Mouse (Mus musculus): ENCODE measurements around the gene Pnrc2. TPM values are rescaled to one million over a fixed set of nuclear protein-coding genes. Genes with fewer than 3 reads are reported as not detected.

Gene Pnrc2
- total RNA-seq, 2 experiments from 2014 or later, result 106 TPM

DNA sequence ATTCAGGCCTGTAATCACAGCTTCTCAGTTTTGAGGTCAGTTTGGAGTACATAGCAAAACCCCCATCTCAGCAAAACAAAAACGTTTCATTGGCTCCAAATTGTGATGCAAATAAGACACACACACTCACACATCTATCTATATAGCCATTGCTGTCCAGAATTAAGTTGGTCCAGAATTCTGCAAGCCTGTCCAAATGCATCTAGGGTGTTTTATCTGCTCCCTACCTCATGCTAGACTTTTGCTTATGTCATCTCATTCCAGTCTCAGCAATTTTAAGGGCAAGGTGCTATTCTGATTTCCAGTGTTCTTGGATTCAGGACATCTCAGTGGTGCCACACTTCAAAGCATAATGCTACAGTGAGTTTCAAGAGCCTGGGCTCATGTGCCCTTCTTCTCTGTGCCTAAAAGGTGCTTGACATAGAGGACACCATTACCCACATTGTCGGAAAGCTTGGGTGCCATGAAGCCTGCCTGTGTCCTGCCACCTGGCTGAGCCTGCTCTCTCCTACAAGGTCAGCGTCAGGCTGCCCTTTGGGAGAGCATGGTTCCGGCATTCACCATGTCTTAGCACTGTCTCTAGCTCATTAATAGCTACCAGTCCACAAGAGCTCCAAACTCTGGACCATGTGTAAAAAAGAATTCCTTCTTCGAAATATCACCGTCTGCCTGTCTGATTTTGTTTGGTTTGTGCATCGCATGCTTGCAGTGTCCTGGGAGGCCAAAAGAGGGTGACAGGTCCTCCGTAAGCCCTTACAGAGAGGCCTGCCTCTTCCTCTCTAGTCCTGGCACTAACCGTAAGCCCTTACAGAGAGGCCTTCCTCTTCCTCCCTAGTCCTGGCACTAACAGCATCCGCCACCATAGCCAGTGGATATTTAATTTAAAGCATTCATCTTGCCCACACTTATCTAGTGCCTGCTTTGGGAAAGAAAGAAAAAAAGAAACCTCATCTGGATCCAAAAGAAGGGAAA, 1.2 kb upstream of the Pnrc2 start:
- no peak for ATAC-seq (replicated peaks; ENCODE audit: low FRiP score, poor library complexity, severe bottlenecking)

DNA sequence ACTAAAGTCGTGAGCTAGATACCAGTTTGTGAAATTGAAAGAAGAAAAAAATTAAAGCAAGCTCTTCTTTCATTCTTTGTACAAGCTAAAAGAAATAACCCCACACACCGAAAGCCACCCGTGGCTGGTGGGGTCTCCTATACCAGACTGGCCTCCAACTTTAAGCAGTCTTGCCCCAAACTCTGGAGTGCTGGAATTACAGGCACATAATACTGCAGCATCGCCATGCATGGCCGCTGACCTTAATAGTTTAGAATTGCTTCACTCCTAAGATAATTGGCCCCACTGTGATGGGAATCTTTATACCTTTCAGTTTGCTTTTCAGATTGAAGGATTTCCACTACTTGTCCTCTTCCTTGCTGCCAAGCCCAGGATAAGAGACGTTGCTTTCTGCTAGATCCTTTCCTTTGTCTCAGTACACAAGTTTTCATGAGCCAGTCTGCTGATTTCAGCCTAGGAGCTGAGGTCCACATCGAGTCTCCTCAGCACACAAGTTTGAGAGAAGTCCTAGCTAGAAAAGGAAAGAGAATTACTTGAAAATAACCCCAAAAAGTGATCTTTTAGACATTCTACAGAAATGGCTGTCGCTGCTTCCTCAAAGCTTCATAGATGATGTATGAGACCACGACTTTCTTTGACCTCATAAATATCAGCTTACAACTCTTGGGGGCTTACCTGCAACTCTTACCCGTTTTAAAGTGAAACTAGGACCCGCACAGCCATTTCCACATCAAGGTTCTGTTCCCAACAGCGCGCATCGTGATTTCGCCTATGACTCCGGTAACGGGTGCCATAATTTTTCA, 860 bp downstream of the Pnrc2 start:
- ATAC-seq (replicated peaks; ENCODE audit: low FRiP score, poor library complexity, severe bottlenecking), result peak; percentile 4; the same call in 1 of the 2 replicates

DNA sequence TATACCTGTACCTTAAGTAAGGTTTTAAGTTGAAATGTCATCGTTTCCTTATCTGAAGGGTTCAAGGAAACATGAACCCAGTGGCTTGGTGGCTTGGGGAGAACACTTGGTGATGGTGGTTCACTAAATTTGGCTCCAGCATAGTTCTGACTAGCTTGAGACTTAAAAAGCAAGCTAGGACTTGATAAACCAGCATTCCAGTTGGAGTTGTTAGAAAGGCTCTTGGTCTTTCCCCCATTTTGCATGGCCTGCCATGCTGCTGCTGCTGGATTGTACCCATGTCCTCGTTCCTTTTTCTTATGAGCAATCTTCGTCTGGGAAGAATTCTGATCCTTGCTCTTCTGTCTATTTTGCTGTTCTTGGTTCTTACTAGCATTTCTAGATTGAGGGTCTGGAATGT, 1.6 kb downstream of the Pnrc2 start:
- ATAC-seq (replicated peaks; ENCODE audit: low FRiP score, poor library complexity, severe bottlenecking), result no peak

DNA sequence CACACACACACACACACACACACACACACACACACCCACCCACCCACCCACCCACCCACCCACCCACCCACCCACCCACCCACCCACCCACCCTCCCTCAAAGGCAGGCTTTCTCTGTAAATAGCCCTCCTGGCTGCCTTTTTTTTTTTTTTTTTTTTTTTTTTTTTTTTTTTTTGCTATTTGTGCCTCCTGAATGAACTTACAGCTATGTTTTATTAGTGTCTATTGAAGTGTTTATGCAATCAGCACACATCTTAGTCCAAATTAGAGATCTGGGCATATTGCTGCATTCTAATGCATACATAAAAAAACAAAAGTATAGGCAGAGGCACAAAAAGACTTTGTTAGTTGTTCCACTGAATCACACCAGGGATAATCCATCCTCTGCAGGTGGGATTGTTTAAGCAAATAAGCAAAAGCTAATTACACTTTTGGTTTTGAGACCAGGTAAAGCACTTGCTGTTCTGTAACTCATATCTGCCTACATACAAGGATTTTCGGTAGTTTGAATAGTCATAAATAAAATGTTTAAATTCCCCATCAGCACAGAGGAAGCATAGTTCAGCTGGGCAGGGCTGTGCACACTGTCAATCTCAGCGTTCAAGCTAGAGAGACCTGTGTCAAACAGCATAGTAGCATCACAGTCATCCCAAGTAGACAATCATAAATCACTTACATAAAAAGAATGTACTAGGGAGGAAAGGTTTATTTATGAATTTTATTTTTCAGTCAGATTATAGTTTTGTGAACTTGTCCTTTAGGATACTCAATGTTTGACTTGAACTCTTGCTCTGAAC, 3.2 kb downstream of the Pnrc2 start:
- ATAC-seq (replicated peaks; ENCODE audit: low FRiP score, poor library complexity, severe bottlenecking), result no peak

DNA sequence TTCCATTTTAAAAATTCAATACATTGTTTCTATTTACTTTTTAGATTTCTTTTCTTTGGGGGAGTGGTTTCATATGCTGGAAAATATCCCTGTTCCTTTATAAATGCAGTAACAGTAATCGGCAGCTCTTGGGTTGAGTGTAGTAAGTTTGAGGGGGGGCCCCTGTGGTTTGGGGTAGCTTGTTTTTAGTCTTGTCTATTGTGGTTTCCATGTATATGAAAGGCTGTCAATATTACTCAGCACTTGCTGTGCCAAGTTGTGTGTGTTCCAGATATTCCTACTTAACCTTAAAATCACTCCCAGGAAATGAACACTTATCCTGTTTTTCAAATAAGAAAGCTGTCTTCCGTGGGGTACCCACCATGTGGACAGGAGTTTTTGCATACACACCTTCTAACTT, 4.7 kb downstream of the Pnrc2 start:
- no peak for ATAC-seq (replicated peaks; ENCODE audit: low FRiP score, poor library complexity, severe bottlenecking)

DNA sequence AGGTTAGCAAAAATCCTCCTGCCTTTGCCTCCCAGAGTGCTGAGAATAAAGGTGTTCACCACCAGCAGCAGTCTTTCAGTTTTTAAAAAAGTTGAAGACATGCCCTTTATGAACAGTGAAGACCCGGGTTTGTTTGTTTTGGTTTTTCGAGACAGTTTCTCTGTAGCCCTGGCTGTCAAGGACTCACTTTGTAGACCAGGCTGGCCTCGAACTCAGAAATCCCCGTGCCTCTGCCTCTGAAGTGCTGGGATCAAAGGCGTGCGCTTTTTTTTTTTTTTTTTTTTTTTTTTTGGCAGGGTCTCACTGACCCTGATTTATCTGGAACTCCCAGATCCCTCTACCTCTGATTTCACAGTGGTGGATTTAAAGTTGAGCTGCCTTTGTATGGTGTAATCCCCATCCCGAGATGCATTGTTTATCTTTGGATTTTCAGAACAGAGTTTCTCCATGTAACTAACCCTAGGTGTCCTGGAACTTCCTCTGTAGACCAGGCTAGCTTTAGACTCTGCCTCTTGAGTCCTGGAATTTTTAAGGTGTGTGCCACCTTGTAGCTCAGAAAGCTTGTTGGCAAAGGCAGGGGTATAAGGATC, 16.0 kb downstream of the Pnrc2 start:
- ATAC-seq (replicated peaks; ENCODE audit: low FRiP score, poor library complexity, severe bottlenecking), result no peak

DNA sequence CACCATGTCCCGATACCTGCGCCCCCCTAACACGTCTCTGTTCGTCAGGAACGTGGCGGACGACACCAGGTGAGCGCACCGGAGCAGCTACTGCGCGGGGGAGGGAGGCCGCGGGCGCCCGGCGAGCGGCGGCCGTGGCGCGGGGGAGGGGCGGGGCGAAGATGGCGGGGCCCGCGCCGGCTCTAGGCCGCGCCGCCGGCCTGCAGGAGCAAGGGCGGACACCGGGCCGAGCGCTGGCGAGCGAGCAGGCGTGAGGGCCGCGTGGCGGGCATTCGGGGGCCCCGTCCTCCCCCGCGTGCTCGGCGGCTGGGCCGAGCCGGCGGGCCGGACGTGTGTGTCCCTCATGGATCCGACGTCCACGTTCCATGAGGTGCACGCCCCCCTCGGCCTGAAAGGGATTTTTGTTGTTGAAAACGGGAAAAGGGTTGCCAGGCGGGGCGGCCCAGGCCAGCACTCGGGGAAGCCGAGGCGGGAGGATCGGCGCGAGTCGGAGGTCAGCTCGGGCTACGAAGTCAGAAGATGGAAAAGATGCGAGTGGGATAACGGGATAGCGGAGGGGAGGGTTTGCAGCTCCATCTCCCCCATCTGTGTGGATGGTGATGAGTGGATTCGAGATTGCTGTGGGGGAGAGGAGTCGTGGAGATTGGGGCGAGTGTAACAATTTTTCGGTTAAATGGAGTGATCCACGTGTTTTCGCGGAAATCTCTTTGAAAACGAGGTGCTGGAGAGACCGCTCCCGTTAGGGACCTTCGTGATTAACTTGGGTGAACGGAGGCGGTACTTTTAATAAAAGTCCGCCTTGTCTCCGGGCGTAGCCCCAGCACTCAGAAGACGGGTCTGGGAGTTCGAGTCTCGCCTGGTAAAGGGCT, 17.2 kb downstream of the Pnrc2 start:
- peak; percentile 22; the same call in 1 of the 2 replicates for ATAC-seq (replicated peaks; ENCODE audit: low FRiP score, poor library complexity, severe bottlenecking)

DNA sequence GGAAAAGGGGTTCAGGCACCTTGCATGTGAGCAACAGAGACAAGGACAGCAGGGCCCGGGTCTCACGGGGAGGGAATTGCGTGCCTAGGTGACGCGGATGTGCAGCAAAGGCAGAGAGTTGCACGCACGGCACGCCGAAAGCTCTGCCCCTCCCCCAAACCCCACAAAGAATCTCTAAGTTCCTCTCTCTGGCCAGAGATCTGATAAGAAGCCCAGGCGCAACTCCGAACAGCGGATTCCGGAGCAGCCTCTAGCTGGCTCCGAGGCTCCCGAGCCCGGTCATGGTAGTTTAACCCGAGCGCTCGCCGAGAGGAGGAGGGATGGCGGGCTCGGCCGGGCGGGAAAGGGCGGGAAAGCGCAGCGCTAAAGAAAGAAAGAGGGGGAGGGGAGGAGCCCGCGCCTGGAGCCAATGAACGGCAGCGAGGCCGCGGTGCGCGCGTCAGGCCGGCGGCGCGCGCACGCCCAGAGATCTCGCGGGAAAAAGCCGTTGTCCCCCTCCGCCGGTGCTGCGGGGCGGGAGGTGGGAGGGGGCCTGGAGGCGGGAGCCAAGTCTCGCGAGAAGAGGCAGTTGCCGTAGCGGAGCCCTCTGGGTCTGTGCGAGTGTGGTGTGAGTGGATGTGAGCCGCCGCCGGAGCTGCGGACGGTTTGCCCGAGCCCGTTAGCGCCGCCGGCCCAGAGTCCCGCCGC, 18.0 kb downstream of the Pnrc2 start, which contains the start of gene Srsf10:
Gene Srsf10, plus strand, starts transcription at position 212 of the 687 bp plus-strand sequence.
- ATAC-seq (replicated peaks; ENCODE audit: low FRiP score, poor library complexity, severe bottlenecking), result peak; percentile 59

DNA sequence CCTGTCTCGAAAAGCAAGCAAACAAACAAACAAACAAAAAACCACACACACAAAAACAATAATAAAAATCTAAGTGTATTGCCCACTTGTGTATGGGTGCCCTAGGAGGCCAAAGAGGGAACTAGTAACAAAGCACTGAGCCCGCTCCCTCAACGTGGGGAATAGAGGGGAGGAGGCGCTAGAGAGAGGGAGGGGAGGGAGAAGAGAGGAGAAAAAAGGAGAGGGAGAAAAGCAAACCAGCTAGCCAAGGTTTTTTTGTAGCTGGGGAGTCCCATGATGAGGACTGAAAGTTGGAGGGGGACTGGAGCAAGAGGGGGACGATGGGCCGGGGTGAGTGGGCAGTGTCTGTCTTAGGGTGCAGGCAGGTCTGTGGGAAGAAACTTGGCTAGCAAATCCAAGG, 18.6 kb downstream of the Pnrc2 start:
- ATAC-seq (replicated peaks; ENCODE audit: low FRiP score, poor library complexity, severe bottlenecking), result no peak

DNA sequence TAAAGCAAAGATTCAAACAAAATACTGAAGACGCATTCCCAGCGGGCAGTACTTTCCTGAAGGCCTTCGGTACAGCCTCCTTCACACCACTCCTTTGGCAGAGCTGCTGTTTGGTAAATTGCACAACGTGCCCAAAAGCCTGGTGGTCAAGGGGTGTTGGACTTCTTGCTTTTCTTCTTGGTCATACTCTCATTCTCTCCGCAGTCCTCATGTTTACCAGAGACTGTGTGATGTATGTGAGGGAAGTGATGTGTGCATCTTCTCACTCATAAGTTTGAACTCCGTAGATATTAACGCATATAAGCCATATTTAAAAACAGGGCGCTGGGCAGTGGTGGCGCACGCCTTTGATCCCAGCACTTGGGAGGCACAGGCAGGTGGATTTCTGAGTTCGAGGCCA, 19.0 kb downstream of the Pnrc2 start:
- no peak for ATAC-seq (replicated peaks; ENCODE audit: low FRiP score, poor library complexity, severe bottlenecking)

DNA sequence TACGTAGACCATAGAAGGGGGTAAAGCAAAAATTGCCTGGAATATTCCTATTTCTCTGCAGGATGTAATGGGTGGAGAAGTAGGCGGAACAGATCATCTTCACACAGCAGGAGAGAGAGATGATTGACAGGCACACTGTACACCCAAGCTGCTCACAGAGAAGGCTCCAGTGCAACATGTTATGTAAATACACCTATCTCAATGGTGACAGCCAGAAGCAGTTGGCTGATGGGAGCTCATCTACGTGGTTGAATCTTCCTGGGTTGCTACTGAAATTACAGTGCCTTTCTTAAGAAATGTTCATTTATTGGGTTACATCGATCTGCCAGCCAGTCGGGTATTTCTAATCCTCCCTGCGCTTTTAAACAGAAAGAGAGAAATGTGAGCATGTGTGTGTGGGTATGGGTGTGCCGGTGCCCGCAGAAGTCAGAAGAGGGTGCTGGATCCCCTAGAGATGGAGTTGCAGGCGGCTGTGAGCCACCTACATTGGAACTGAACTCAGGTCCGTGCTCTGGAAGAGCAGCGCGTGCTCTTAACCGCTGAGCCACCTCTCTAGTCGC, 19.6 kb downstream of the Pnrc2 start:
- ATAC-seq (replicated peaks; ENCODE audit: low FRiP score, poor library complexity, severe bottlenecking), result no peak

DNA sequence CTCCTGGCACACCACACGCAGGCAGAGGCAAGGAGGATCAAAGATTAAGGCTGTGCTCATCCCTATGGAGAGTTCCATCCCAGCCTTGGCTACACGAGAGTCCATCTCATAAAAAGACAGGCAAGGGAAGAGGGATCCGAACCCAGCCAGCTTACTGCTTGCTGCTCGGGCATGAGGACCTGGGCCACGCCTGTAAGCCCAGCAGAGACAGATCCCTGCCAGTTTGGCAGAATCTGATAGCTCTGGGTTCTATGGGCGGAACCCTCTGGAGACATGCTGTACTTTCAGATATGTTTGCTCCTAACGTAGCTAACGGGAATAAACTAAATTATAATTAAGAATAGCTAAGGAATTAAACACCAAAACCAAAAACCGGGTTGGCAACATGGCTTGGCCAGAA, 21.7 kb downstream of the Pnrc2 start:
- peak; percentile 71 for ATAC-seq (replicated peaks; ENCODE audit: low FRiP score, poor library complexity, severe bottlenecking)

DNA sequence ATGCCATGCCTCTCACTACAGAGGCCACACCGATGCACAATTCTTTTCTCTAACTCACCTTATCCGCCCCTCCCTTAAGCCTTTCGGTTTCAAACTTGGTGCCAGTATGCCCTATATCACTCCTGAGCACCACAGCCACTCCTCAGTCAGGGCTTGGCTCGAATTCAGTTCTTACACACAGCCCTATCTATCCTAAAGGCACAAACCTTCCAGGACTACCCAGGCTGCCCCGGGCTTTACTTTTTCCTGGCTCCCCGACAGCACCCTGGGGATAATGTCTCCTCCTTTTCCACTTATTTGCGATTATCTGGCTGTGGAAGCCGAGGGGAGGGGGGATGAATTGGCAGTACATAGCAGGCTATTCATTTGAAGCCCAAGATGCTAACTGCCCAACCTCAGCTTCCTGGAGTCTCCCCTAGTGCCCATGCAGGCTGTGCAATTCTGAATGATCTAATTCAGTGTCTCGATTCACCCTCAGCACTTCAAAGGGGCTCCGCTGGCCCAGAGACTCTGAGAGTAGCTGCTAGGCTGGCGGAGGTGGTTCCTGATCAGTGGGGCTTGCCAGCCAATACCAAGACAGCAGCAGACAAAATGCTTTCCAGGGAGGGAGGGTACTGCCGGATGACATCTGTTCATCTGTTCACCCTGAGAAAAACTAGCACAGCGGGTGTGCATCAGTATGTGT, 23.1 kb downstream of the Pnrc2 start:
- ATAC-seq (replicated peaks; ENCODE audit: low FRiP score, poor library complexity, severe bottlenecking), result peak; percentile 70

DNA sequence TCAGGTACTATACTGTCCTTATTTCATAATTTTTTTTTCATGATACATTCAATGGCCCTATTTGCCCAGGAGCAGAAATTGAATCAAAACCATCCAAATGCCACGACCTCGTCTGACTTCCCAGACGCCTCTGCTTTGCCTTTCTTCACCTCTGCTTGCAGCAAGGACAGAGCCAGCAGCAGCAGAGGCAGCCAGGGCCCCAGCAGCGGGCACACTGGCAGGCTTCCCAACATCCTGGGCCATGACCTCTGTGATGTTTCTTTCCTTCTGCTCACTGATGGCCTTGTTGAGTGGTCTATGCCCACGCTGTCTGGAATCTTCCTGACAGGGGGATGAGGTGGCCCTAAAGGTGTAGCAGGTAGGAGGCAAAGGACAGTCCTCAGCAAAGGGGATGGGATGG, 26.1 kb downstream of the Pnrc2 start:
- ATAC-seq (replicated peaks; ENCODE audit: low FRiP score, poor library complexity, severe bottlenecking), result no peak

DNA sequence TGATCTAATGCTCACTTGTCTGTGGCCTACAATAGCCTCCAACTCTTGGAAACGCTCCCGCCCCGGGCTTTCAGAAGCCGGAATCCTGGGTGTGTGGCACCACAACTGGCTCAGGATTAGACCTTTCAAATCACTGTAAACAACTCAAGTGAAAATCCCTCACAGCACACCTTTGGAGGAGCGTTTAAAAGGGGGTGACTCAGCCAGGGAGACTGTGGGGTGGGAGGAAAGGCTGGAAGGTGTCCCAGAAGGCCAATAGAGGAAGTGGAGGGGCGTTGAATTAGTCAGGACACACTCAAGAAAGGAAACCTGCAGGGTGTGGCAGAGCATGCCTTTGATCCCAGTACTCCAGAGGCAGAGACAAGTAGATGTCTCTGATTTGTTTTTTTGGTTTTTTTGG, 29.2 kb downstream of the Pnrc2 start:
- no peak for ATAC-seq (replicated peaks; ENCODE audit: low FRiP score, poor library complexity, severe bottlenecking)

DNA sequence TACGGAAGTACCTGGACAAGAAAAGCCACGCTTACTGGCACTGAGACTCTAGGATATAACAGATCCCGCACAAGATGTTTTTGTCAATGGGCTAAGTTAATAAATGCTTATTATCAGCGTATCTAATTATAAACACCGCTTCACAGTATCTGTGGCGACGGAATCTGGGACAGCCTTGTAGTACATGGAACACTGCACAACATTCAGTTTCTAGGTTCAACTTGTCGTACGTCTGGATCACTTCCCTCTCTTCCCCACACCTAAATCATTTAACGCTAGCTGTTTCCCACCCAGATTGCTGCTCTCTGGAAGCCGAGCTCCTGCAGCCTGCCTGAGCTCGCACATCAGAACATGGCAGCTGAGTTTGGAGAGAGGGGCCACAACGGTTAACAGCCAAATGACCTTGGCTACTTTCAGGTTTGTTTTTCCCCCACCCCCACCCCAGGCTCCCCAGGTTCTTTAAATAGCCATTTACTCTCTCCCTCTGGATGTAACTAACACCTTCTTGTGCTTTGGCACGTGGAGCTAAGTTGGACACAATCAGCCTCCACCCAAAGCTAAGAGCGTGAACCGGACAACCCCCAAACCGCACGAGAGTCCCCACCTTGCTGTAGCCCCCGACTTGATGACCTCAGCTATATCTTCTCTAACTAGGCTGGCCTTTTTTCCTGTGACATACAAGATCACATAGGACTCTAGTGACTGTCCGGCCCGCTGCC, 34.2 kb downstream of the Pnrc2 start:
- no peak for ATAC-seq (replicated peaks; ENCODE audit: low FRiP score, poor library complexity, severe bottlenecking)

DNA sequence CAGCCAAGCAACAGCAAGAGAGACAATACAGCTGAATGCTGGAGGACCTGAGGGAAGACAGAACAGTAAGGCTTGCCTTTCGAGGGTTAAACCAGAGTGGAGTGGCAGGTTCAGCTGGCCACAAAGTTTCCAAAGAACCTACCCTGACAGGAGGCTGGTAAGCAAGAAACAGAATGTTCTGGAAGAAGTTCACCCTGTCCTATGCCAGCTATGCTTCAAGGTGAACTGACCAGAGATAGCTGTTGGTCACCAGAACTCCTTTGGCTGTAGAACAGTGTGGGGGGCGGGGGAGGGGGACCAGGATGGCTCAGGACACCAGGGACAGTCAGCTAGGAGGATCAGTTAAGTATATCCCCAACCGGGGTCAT, 34.7 kb downstream of the Pnrc2 start:
- no peak for ATAC-seq (replicated peaks; ENCODE audit: low FRiP score, poor library complexity, severe bottlenecking)
